Mouse (Mus musculus) liver, embryonic 12.5 days (tissue): Measurements from ENCODE around the gene Fam181a. TPM values are rescaled to one million over a fixed set of nuclear protein-coding genes. Genes with fewer than 3 reads are reported as not detected.

Experiments used
- ATAC-seq: fragments of 200-750 bp; cut with Nextera tagmentation; 2 replicates; pipeline ENCODE4 v1.8.0; 2017; ENCODE audit warnings: moderate number of reproducible peaks, mild to moderate bottlenecking, moderate library complexity
- H3K27ac ChIP-seq: fragments of 300-500 bp; sonication (generic); 2 replicates; pipeline ENCODE4 v1.5.1; 2016; ENCODE audit warnings: mild to moderate bottlenecking
- H3K27me3 ChIP-seq: fragments of 300-500 bp; sonication (generic); replicated peaks from 2 replicates; pipeline ENCODE4 v1.6.1; 2016; ENCODE audit warnings: mild to moderate bottlenecking, moderate library complexity
- H3K36me3 ChIP-seq: fragments of 300-500 bp; sonication (generic); 2 replicates; pipeline ENCODE4 v1.6.1; 2016; ENCODE audit warnings: mild to moderate bottlenecking, moderate library complexity
- H3K4me1 ChIP-seq: fragments of 300-500 bp; sonication (generic); 2 replicates; pipeline ENCODE4 v1.6.1; 2016
- H3K4me2 ChIP-seq: fragments of 300-500 bp; sonication (generic); 2 replicates; pipeline ENCODE4 v1.6.1; 2016; ENCODE audit warnings: mild to moderate bottlenecking, moderate library complexity
- H3K4me3 ChIP-seq: fragments of 300-500 bp; sonication (generic); 2 replicates; pipeline ENCODE4 v1.5.1; 2016; ENCODE audit warnings: mild to moderate bottlenecking, moderate library complexity
- H3K9ac ChIP-seq: fragments of 300-500 bp; sonication (generic); 2 replicates; pipeline ENCODE4 v1.6.1; 2016; ENCODE audit warnings: mild to moderate bottlenecking, moderate library complexity
- H3K9me3 ChIP-seq: fragments of 300-500 bp; sonication (generic); replicated peaks from 2 replicates; pipeline ENCODE4 v1.6.1; 2016; ENCODE audit warnings: mild to moderate bottlenecking, moderate library complexity
- WGBS: fragments of 180-500 bp; shearing (Covaris S2); methylation state at CpG from one replicate; pipeline ENCODE4 v1.1.7; 2016; ENCODE audit not compliant: insufficient replicate concordance; 5-methylcytosine and 5-hydroxymethylcytosine counted together
- polyA plus RNA-seq: library from polyadenylated mRNA; unstranded; fragments of >200 nt; fragmentation: Nextera tagmentation; extraction: Ambion mirVana; gene quantifications from 2 replicates; pipeline ENCODE4 v1.2.1, GENCODE M21; 2016

Fam181a gene
- polyA plus RNA-seq, 1 experiment from 2014 or later: not detected

DNA sequence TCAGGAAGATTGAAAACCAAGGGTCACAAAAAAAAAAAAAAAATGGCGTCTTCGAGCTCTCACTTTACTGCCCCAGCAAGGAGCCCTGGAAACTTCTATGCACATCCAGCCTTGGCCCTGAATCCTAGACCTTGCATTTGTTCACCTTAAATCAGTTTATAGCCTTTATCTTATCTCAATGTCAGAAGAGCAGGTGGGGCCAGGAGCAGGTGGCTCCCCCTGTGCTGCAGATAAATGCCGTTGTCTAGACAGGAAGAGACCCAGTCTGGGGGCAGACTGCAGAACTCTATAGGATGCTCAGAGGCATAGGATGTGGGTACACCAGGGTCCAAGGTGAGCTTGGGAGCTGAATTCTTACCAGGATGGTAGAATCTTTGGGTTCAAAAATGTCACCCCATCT is 18.4 kb upstream of the Fam181a start:
- WGBS: 60% methylated on average over 3 of the region's 3 CpGs
- Histone ChIP-seq H3K27ac (no peak overlapping the region), H3K9me3 (no peaks in the 10 kb centered on the region), H3K36me3 (no peaks in the 10 kb centered on the region), H3K9ac (no peak overlapping the region), H3K4me1 (no peaks in the 10 kb centered on the region), H3K27me3 (no peaks in the 10 kb centered on the region), H3K4me2 (no peak overlapping the region), H3K4me3 (no peak overlapping the region)
- ATAC-seq: no peak

GRCm38 (mm10) chr12:103296292-103296691 is 14.5 kb upstream of the Fam181a start:
- no peak overlapping the region for H3K27ac ChIP-seq
- H3K9me3 ChIP-seq: no peaks in the 10 kb centered on the region
- H3K4me3 ChIP-seq: no peak overlapping the region
- no peaks in the 10 kb centered on the region for H3K27me3 ChIP-seq
- 30% methylated on average over 4 of the region's 4 CpGs for WGBS
- no peaks in the 10 kb centered on the region for H3K4me1 ChIP-seq
- H3K9ac ChIP-seq: no peak overlapping the region
- H3K4me2 ChIP-seq: no peak overlapping the region
- H3K36me3 ChIP-seq: no peaks in the 10 kb centered on the region
- ATAC-seq: no peak

- Histone ChIP-seq H3K4me1 (no peaks in the 10 kb centered on the region), H3K4me3 (no peak overlapping the region), H3K27me3 (no peaks in the 10 kb centered on the region), H3K9me3 (no peaks in the 10 kb centered on the region), H3K36me3 (no peaks in the 10 kb centered on the region), H3K4me2 (no peak overlapping the region), H3K27ac (no peak overlapping the region), H3K9ac (no peak overlapping the region)
- ATAC-seq: no peak
- 60% methylated on average over 9 of the region's 9 CpGs for WGBS
Measured at GRCm38 (mm10) chr12:103300493-103300892, 10.3 kb upstream of the Fam181a start.

GRCm38 (mm10) chr12:103301645-103302044 is 9.1 kb upstream of the Fam181a start:
- no peaks in the 10 kb centered on the region for H3K27me3 ChIP-seq
- H3K36me3 ChIP-seq: no peaks in the 10 kb centered on the region
- no peak overlapping the region for H3K4me2 ChIP-seq
- no peaks in the 10 kb centered on the region for H3K9me3 ChIP-seq
- H3K4me1 ChIP-seq: no peaks in the 10 kb centered on the region
- H3K9ac ChIP-seq: no peak overlapping the region
- no peak overlapping the region for H3K4me3 ChIP-seq
- ATAC-seq: no peak
- 40% methylated on average over 2 of the region's 2 CpGs for WGBS
- H3K27ac ChIP-seq: no peak overlapping the region

- ATAC-seq: no peak
- Histone ChIP-seq H3K4me3 (no peak overlapping the region), H3K4me2 (no peak overlapping the region), H3K27me3 (no peaks in the 10 kb centered on the region), H3K9me3 (no peaks in the 10 kb centered on the region), H3K27ac (no peak overlapping the region), H3K36me3 (no peaks in the 10 kb centered on the region), H3K9ac (no peak overlapping the region), H3K4me1 (no peaks in the 10 kb centered on the region)
- WGBS: 88% methylated on average over 1 of the region's 1 CpGs
Measured at GRCm38 (mm10) chr12:103302960-103303359, 7.8 kb upstream of the Fam181a start.

GRCm38 (mm10) chr12:103306224-103306623 is 4.6 kb upstream of the Fam181a start:
- H3K27me3 ChIP-seq: no peaks in the 10 kb centered on the region
- H3K4me2 ChIP-seq: no peak overlapping the region
- no peak overlapping the region for H3K9ac ChIP-seq
- H3K36me3 ChIP-seq: no peaks in the 10 kb centered on the region
- no peak overlapping the region for H3K4me3 ChIP-seq
- H3K4me1 ChIP-seq: no peaks in the 10 kb centered on the region
- WGBS: 21% methylated on average over 2 of the region's 2 CpGs
- H3K27ac ChIP-seq: no peak overlapping the region
- 0 out of 2 replicates have a peak, but pooled peaks cover 8% of the 10 kb centered on the region for H3K9me3 ChIP-seq
- ATAC-seq: no peak

- no peak overlapping the region for H3K4me2 ChIP-seq
- H3K27me3 ChIP-seq: no peaks in the 10 kb centered on the region
- no peak overlapping the region for H3K9ac ChIP-seq
- no peaks in the 10 kb centered on the region for H3K36me3 ChIP-seq
- no peak for ATAC-seq
- no peaks in the 10 kb centered on the region for H3K4me1 ChIP-seq
- 23% methylated on average over 3 of the region's 3 CpGs for WGBS
- H3K9me3 ChIP-seq: 0 out of 2 replicates have a peak, but pooled peaks cover 8% of the 10 kb centered on the region
- H3K4me3 ChIP-seq: no peak overlapping the region
- no peak overlapping the region for H3K27ac ChIP-seq
Measured at GRCm38 (mm10) chr12:103306720-103307119, 4.1 kb upstream of the Fam181a start.

- whole genome bisulfite sequencing: 63% methylated on average over 8 of the region's 8 CpGs
- peaks cover 45% of the 10 kb centered on the region for H3K27me3 ChIP-seq
- no peak for ATAC-seq
Measured at GRCm38 (mm10) chr12:103311921-103312320, 1.1 kb downstream of the Fam181a start.

DNA sequence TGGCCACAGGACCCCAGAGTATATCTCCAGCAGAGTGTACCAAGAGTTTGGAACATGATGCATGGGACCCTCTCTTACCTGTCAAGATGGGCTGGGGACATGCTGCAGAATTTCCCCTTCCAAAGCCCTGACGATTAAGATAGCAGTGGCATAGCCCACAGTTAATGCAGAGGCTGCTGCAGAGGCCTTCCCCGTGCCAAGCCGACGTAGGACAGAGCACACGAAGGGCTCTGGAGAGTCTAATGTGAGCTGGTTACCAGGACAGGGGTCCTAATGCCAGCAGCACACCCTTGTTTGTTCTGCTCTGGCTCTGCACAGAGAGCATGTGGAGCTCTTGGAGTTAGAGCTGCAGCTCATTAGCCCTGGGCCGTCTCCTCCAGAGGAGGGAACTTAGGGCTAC is 2.5 kb downstream of the Fam181a start:
- H3K4me3 ChIP-seq: no peak overlapping the region
- 72% methylated on average over 6 of the region's 6 CpGs for WGBS
- H3K27ac ChIP-seq: no peak overlapping the region
- H3K9me3 ChIP-seq: 0 out of 2 replicates have a peak, but pooled peaks cover 8% of the 10 kb centered on the region
- ATAC-seq: no peak
- H3K36me3 ChIP-seq: no peaks in the 10 kb centered on the region
- peaks cover 53% of the 10 kb centered on the region for H3K27me3 ChIP-seq
- no peaks in the 10 kb centered on the region for H3K4me1 ChIP-seq
- no peak overlapping the region for H3K4me2 ChIP-seq
- no peak overlapping the region for H3K9ac ChIP-seq

More at GRCm38 (mm10) chr12:103311921-103312320, 1.1 kb downstream of the Fam181a start:
- Histone ChIP-seq H3K4me3 (no peak overlapping the region), H3K4me2 (no peak overlapping the region), H3K9ac (no peak overlapping the region), H3K36me3 (no peaks in the 10 kb centered on the region), H3K4me1 (no peaks in the 10 kb centered on the region), H3K27ac (no peak overlapping the region), H3K9me3 (0 out of 2 replicates have a peak, but pooled peaks cover 8% of the 10 kb centered on the region)

DNA sequence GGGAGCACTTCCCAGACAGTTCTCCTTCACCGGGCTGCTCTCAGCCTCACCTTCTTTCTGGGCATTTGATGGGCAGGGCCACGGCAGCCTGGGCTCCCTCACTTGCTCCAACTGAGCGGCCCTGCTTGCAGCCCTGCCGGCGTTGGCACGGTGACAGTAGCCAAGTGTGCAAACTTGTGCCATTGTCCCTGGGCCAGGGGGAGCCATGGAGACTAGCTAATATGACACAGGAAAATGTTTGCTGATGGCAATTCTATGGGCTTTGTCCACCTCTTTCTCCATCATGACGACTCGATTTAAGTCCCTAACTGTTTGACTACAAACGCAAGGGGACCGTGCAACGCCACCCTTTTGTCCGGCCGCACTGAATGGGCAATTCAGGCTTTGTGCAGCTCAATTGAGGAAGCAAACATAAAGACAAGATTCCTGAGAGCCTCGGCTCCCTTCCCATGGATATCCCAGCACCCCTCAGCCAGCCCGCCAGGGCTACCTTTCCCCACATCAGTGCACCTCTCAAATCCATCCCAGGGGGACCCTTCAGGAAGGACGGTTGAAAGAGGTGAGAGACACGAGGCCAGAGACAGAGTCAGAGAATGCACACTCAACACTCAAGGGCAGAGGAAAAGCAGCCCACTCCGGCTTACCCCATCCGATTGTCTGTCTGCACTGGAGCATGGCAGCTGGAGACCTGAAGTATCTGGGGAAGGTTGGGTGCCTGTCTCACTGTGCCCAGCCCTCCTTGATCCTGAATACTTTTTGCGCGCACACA is 3.3 kb downstream of the Fam181a start:
- H3K27me3 ChIP-seq: peaks cover 53% of the 10 kb centered on the region
- 0 out of 2 replicates have a peak, but pooled peaks cover 8% of the 10 kb centered on the region for H3K9me3 ChIP-seq
- WGBS: 63% methylated on average over 21 of the region's 21 CpGs
- ATAC-seq: no peak
- H3K4me3 ChIP-seq: no peak overlapping the region
- H3K4me2 ChIP-seq: no peak overlapping the region
- H3K27ac ChIP-seq: no peak overlapping the region
- H3K36me3 ChIP-seq: no peaks in the 10 kb centered on the region
- H3K4me1 ChIP-seq: no peaks in the 10 kb centered on the region
- H3K9ac ChIP-seq: no peak overlapping the region

- Histone ChIP-seq H3K4me1 (no peaks in the 10 kb centered on the region), H3K9ac (no peak overlapping the region), H3K27ac (no peak overlapping the region), H3K4me2 (peak overlapping the region; percentile 33; the same call in 1 of the 2 replicates), H3K36me3 (no peaks in the 10 kb centered on the region), H3K27me3 (peaks cover 53% of the 10 kb centered on the region), H3K9me3 (0 out of 2 replicates have a peak, but pooled peaks cover 7% of the 10 kb centered on the region), H3K4me3 (no peak overlapping the region)
- 12% methylated on average over 25 of the region's 25 CpGs for WGBS
- no peak for ATAC-seq
Measured at GRCm38 (mm10) chr12:103314640-103315361, 4.0 kb downstream of the Fam181a start.

- Histone ChIP-seq H3K9ac (no peak overlapping the region), H3K36me3 (no peaks in the 10 kb centered on the region), H3K4me2 (no peak overlapping the region), H3K27ac (no peak overlapping the region), H3K9me3 (no peaks in the 10 kb centered on the region), H3K27me3 (peaks cover 53% of the 10 kb centered on the region), H3K4me3 (no peak overlapping the region), H3K4me1 (no peaks in the 10 kb centered on the region)
- ATAC-seq: no peak
- WGBS: 34% methylated on average over 20 of the region's 20 CpGs
Measured at GRCm38 (mm10) chr12:103315831-103316545, 5.2 kb downstream of the Fam181a start.
